Mouse (Mus musculus): ENCODE results near the gene Defa21.
"Not testable (repeated sequence)": the region's sequence is repeated elsewhere in the genome, so short reads cannot be mapped to it uniquely, and the experiment has no call there.

GRCm38 (mm10) chr8:21008578-21008977 lies 16.8 kb upstream of the Defa21 start:
- not testable (repeated sequence) for TF ChIP-seq CTCF, POLR2A (IDR thresholded peaks at IDR 0.05; ENCODE audit: insufficient read depth, low read depth, low read length)

Data from olfactory bulb, adult 2 months (tissue).